Mouse (Mus musculus): Measurements from ENCODE around the gene Gpt2.

DNA sequence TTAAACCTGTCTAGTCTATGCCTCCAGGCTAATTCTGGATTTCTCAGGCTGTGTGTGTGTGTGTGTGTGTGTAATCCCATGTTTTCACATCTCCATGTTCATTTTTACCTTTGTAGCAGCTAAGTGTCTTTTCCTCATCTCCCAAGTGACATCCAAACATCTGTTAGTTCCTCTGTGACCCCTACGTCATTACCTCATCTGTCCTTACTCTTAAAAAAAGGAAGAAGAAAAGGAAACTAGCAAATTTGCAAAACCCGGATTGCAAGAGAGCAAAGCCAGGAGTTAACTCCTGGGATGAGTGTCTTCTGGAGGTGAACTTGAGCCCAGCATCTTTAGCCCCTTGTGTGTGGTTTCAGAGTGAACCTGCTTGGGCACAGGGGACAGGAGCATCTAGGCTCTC is 10.0 kb downstream of the Gpt2 start:
- TF ChIP-seq CTCF (IDR thresholded peaks at IDR 0.05; ENCODE audit: low read depth, low read length), result no peak
- TF ChIP-seq POLR2A (IDR thresholded peaks at IDR 0.05; ENCODE audit: extremely low read depth, insufficient read depth, low read length), result no peak

All from liver, adult 2 months (tissue).